Mouse (Mus musculus) myocyte (in vitro differentiated cells): ENCODE data around the gene Gemin8.

Experiments used
- CEBPB ChIP-seq: IDR thresholded peaks from 2 replicates; pipeline ENCODE4 v1.6.1; 2011; ENCODE audit warnings: mild to moderate bottlenecking, moderate library complexity; ENCODE audit not compliant: poor library complexity, insufficient read depth, severe bottlenecking
- E2F4 ChIP-seq: IDR thresholded peaks from one replicate; pipeline ENCODE4 v1.6.1; 2011; ENCODE audit warnings: mild to moderate bottlenecking, control low read depth, moderate library complexity; ENCODE audit not compliant: insufficient read depth
- MAX ChIP-seq: IDR thresholded peaks from one replicate; pipeline ENCODE4 v1.6.1; 2011; ENCODE audit warnings: low read depth, mild to moderate bottlenecking, control low read depth
- MYOD1 ChIP-seq, 3 experiments: IDR thresholded peaks; one replicate each; pipeline ENCODE4 v1.6.1; 2011; ENCODE audit warnings: control low read depth in 2 of 3, low read depth in 2 of 3, mild to moderate bottlenecking in 2 of 3, moderate library complexity in 1 of 3; ENCODE audit not compliant: insufficient read length in 2 of 3, control insufficient read depth in 1 of 3
- MYOG ChIP-seq, 3 experiments: IDR thresholded peaks; one replicate each; pipeline ENCODE4 v1.6.1; 2011; ENCODE audit warnings: control low read depth in 2 of 3, low read depth in 2 of 3, mild to moderate bottlenecking in 2 of 3; ENCODE audit not compliant: insufficient read length in 2 of 3, control insufficient read depth in 1 of 3, insufficient read depth in 1 of 3
- POLR2A ChIP-seq: IDR thresholded peaks from one replicate; pipeline ENCODE4 v1.6.1; 2011; ENCODE audit warnings: low read depth, mild to moderate bottlenecking, control low read depth, moderate library complexity; ENCODE audit not compliant: insufficient read length
- POLR2AphosphoS2 ChIP-seq: IDR thresholded peaks from one replicate; pipeline ENCODE4 v1.6.1; 2011; ENCODE audit warnings: low read depth, control low read depth; ENCODE audit not compliant: insufficient read length
- REST ChIP-seq: IDR thresholded peaks from one replicate; pipeline ENCODE4 v1.6.1; 2011; ENCODE audit warnings: mild to moderate bottlenecking, control low read depth, moderate library complexity; ENCODE audit not compliant: insufficient read depth, insufficient read length
- SRF ChIP-seq: IDR thresholded peaks from one replicate; pipeline ENCODE4 v1.6.1; 2011; ENCODE audit warnings: low read depth; ENCODE audit not compliant: control insufficient read depth, insufficient read length
- TCF12 ChIP-seq: IDR thresholded peaks from one replicate; pipeline ENCODE4 v1.6.1; 2011; ENCODE audit warnings: mild to moderate bottlenecking, control low read depth; ENCODE audit not compliant: poor library complexity, insufficient read depth, severe bottlenecking
- TCF3 ChIP-seq: IDR thresholded peaks from one replicate; pipeline ENCODE4 v1.6.1; 2011; ENCODE audit warnings: low read depth, control low read depth; ENCODE audit not compliant: insufficient read length
- USF1 ChIP-seq: IDR thresholded peaks from one replicate; pipeline ENCODE4 v1.6.1; 2011; ENCODE audit warnings: low read depth, mild to moderate bottlenecking, control low read depth, moderate library complexity

DNA sequence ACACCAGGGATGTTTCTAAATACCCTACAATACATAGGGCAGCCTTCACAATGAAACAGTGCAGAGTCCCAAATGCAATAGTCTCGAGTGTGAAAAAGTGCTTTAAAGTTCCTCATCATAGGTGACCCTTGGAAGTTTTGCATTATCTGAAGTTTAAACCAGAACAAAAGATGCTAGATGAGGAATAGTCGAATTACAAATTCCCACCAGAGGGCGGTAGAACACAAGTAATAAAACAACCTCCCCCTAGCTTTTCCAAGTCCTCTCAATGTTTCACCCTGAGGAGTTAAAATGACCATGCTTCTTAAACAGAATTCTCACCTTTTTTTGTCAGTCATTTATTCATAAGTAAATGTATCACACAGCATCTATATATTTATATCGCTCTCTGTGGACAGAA is 2.9 kb upstream of the Gemin8 start:
- TF ChIP-seq POLR2A (no peak), TCF3 (no peak), USF1 (no peak), E2F4 (no peak), TCF12 (no peak), MYOG (IDR thresholded peaks at IDR 0.05; ENCODE audit: control insufficient read depth in 1 of 3, insufficient read depth in 1 of 3, insufficient read length in 2 of 3, low read depth in 2 of 3) (no peak), MAX (no peak), CEBPB (no peak), MYOD1 (IDR thresholded peaks at IDR 0.05; ENCODE audit: control insufficient read depth in 1 of 3, insufficient read length in 2 of 3, low read depth in 2 of 3) (no peak), SRF (no peak), REST (no peak), POLR2AphosphoS2 (no peak)
